Mouse (Mus musculus): ENCODE data around the gene B3galnt2. TPM values are rescaled to one million over a fixed set of nuclear protein-coding genes. Genes with fewer than 3 reads are reported as not detected.

Gene B3galnt2
- polyA plus RNA-seq, 1 experiment from 2014 or later = 40.4 TPM

DNA sequence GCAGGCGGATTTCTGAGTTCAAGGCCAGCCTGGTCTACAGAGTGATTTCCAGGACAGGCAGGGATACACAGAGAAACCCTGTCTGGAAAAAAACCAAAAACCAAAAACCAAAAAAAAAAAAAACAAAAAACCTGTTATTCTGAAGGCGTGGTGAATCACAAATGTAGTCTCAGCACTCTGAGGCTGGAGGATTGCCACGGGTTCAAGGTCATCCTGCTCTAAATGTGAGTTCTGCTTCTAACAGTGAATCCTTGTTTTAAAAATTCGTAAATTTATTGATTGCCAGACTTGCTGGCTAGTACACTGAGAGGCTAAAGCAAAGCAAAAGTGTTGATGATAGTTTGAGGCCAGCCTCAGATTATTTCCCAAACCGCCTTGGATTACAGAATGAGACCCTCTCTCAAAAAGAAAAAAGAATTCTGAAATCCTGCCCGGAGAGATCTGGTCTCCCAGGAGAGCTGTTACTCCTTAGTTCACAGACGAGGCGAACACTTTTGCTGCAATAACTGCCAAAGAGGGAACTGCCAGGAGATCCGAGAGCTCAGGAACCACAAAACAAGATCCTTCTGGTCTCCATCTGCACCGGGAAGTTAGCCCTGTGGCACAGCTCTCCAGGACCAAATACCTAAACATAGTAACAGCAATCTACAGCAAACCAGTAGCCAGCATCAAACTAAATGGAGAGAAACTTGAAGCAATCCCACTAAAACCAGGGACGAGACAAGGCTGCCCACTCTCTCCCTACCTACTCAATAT, 81.8 kb downstream of the B3galnt2 start:
- no peaks in the 10 kb centered on the region for H3K9me3 ChIP-seq (replicated peaks; ENCODE audit: control insufficient read depth, low read length)
- 89% methylated on average over 11 of the region's 11 CpGs for WGBS
- H3K4me2 ChIP-seq (ENCODE audit: low read depth, low read length) = no peak overlapping the region
- peaks cover 12% of the 10 kb centered on the region for H3K4me1 ChIP-seq (ENCODE audit: control insufficient read depth, insufficient read depth, low read length)
- no peak overlapping the region for H3K4me3 ChIP-seq (replicated peaks; ENCODE audit: low read length)
- H3K27ac ChIP-seq (ENCODE audit: low read length) = no peak overlapping the region
- ATAC-seq (ENCODE audit: insufficient read depth, low FRiP score) = no peak
- H3K36me3 ChIP-seq (ENCODE audit: control insufficient read depth, insufficient read depth, low read length) = no peaks in the 10 kb centered on the region
- no peak overlapping the region for H3K9ac ChIP-seq (ENCODE audit: low read length)
- no peaks in the 10 kb centered on the region for H3K27me3 ChIP-seq (ENCODE audit: control insufficient read depth, insufficient read depth, low read length)

DNA sequence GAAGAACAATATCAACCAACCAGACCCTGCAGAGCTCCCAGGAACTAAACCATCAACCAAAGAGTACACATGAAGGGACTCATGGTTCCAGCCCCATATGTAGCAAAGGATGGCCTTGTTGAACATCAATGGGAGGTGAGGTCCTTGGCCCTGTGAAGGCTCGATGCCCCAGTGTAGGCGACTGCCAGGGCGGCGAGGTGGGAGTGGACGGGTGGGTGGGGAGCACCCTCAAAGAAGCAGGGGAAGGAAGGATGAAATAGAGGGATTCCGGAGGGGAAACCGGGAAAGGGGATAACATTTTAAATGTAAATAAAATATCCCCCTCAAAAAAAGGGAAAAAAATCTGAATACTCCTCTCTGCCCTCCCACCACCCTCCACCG, 84.6 kb downstream of the B3galnt2 start:
- WGBS = under 1% methylated on average over 8 of the region's 8 CpGs
- no peaks in the 10 kb centered on the region for H3K27me3 ChIP-seq (ENCODE audit: control insufficient read depth, insufficient read depth, low read length)
- no peaks in the 10 kb centered on the region for H3K36me3 ChIP-seq (ENCODE audit: control insufficient read depth, insufficient read depth, low read length)
- peak overlapping the region; percentile 83 for H3K4me3 ChIP-seq (replicated peaks; ENCODE audit: low read length)
- H3K27ac ChIP-seq (ENCODE audit: low read length) = peak overlapping the region; percentile 97; the same call in 1 of the 2 replicates
- H3K9me3 ChIP-seq (replicated peaks; ENCODE audit: control insufficient read depth, low read length) = no peaks in the 10 kb centered on the region
- H3K4me2 ChIP-seq (ENCODE audit: low read depth, low read length) = peak overlapping the region; percentile 90
- no peak for ATAC-seq (ENCODE audit: insufficient read depth, low FRiP score)
- peaks cover 12% of the 10 kb centered on the region for H3K4me1 ChIP-seq (ENCODE audit: control insufficient read depth, insufficient read depth, low read length)
- H3K9ac ChIP-seq (ENCODE audit: low read length) = peak overlapping the region; percentile 94

DNA sequence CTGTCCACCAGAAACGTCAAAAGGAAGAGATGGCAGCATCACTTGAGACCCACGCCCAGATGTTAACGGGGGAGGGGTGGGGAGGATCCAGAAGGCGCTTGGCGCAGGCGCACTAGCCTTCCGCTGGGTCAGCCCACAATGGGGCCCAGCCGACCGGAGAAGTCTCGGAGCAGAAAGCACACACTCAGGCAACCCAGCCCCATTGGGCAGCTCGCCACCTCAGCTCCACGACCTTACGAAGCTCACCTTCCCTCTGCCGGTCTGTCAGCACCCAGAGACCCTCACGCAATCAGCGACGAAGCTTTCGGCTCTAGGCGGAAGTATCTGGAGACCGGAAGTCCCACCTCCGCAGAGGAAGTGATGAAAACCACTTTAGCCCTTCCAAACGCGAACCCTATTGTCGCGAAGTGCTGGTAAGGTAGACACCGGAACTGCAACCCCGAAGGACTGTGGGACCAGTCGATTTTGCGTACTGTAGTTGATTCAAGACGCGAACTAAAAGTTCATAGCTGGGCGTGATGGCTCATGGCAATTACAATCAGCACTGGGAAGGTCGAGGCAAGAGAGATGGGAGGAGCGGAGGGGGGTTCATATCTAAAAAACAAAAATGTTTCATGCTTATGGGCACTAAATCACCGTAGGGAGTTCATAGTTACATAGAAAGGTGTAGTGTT, 85.2 kb downstream of the B3galnt2 start, which contains the start of gene Tbce:
Tbce (minus strand) TSS at position 347 of the 674 bp plus-strand sequence.
- H3K27ac ChIP-seq (ENCODE audit: low read length) = peak within 1 kb of the TSS; percentile 97
- H3K9me3 ChIP-seq (replicated peaks; ENCODE audit: control insufficient read depth, low read length) = no peaks in the 10 kb centered on the region
- peak within 1 kb of the TSS; percentile 94 for H3K9ac ChIP-seq (ENCODE audit: low read length)
- WGBS = under 1% methylated on average over 35 of the region's 35 CpGs
- peaks cover 12% of the 10 kb centered on the region for H3K4me1 ChIP-seq (ENCODE audit: control insufficient read depth, insufficient read depth, low read length)
- H3K4me2 ChIP-seq (ENCODE audit: low read depth, low read length) = peak within 1 kb of the TSS; percentile 90
- ATAC-seq (ENCODE audit: insufficient read depth, low FRiP score) = peak; percentile 96
- no peaks in the 10 kb centered on the region for H3K27me3 ChIP-seq (ENCODE audit: control insufficient read depth, insufficient read depth, low read length)
- peak within 1 kb of the TSS; percentile 83 for H3K4me3 ChIP-seq (replicated peaks; ENCODE audit: low read length)
- H3K36me3 ChIP-seq (ENCODE audit: control insufficient read depth, insufficient read depth, low read length) = no peaks in the 10 kb centered on the region

DNA sequence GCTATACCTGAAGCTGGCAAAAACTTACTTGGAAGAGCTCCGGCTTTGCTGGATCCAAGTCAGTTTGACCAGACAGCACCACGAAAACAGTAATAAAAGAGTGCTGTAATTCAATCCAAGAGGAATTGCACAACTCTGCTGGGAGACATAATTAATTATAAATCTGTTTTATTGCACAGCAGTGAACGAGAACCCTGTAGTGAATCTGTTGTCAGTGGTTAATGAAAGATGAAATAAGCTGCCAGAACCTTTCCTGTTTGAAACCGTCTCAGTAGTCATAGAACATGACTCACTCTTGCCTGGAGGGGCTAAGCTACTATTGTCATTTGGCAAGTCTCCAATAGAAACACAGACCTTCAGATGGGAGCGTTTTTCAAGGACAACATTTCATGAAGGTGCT, 85.9 kb downstream of the B3galnt2 start:
- peak overlapping the region; percentile 97 for H3K27ac ChIP-seq (ENCODE audit: low read length)
- peak; percentile 6; the same call in 1 of the 2 replicates for ATAC-seq (ENCODE audit: insufficient read depth, low FRiP score)
- H3K4me3 ChIP-seq (replicated peaks; ENCODE audit: low read length) = peak overlapping the region; percentile 83
- peak overlapping the region; percentile 60 for H3K9ac ChIP-seq (ENCODE audit: low read length)
- WGBS = 21% methylated on average over 5 of the region's 5 CpGs
- peaks cover 12% of the 10 kb centered on the region for H3K4me1 ChIP-seq (ENCODE audit: control insufficient read depth, insufficient read depth, low read length)
- H3K9me3 ChIP-seq (replicated peaks; ENCODE audit: control insufficient read depth, low read length) = no peaks in the 10 kb centered on the region
- peak overlapping the region; percentile 90 for H3K4me2 ChIP-seq (ENCODE audit: low read depth, low read length)
- H3K27me3 ChIP-seq (ENCODE audit: control insufficient read depth, insufficient read depth, low read length) = no peaks in the 10 kb centered on the region
- no peaks in the 10 kb centered on the region for H3K36me3 ChIP-seq (ENCODE audit: control insufficient read depth, insufficient read depth, low read length)

DNA sequence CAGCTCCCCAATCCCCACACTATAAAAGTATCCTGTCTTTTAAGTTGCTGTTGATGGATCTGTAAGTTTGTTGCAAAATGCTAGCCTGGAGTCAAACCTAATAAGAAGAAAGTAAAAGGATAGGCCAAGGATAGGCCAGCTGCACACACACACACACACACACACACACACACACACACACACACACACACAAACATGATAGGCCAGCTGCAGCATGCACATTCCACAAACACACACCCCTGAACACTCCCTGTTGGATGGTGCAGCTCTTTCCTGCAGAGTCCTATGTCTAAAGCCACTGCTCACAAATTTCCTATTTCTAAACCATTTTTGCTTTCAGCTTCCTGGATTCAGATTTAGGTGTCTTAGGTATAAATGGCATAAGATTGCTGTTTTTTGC, 89.6 kb downstream of the B3galnt2 start:
- Histone ChIP-seq H3K27ac (ENCODE audit: low read length) (no peak overlapping the region), H3K4me1 (ENCODE audit: control insufficient read depth, insufficient read depth, low read length) (peaks cover 6% of the 10 kb centered on the region), H3K9ac (ENCODE audit: low read length) (no peak overlapping the region), H3K36me3 (ENCODE audit: control insufficient read depth, insufficient read depth, low read length) (peaks cover 8% of the 10 kb centered on the region; the same call in 1 of the 2 replicates), H3K27me3 (ENCODE audit: control insufficient read depth, insufficient read depth, low read length) (no peaks in the 10 kb centered on the region), H3K4me3 (replicated peaks; ENCODE audit: low read length) (no peak overlapping the region), H3K9me3 (replicated peaks; ENCODE audit: control insufficient read depth, low read length) (no peaks in the 10 kb centered on the region), H3K4me2 (ENCODE audit: low read depth, low read length) (no peak overlapping the region)
- no peak for ATAC-seq (ENCODE audit: insufficient read depth, low FRiP score)

DNA sequence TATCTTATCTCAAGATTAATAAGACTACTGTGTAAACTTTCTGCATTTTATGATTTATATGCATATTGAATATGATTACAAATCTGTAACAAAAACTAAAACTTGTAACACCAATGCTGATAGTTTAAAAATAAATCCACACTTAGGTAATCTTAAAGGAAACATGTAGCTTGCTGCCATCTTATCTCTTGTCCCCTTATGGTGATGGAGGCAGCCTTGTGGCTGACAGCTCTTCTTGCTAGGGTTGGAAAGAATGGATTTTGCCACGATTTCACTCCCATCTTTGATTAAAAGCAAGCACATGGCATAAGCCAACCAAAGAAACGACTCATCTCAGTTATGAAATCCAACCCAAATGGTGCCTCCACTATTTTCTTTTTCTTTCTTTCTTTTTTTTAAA, 90.3 kb downstream of the B3galnt2 start:
- Histone ChIP-seq H3K4me1 (ENCODE audit: control insufficient read depth, insufficient read depth, low read length) (peaks cover 6% of the 10 kb centered on the region), H3K9me3 (replicated peaks; ENCODE audit: control insufficient read depth, low read length) (no peaks in the 10 kb centered on the region), H3K27me3 (ENCODE audit: control insufficient read depth, insufficient read depth, low read length) (no peaks in the 10 kb centered on the region), H3K27ac (ENCODE audit: low read length) (no peak overlapping the region), H3K36me3 (ENCODE audit: control insufficient read depth, insufficient read depth, low read length) (peaks cover 14% of the 10 kb centered on the region), H3K4me3 (replicated peaks; ENCODE audit: low read length) (no peak overlapping the region), H3K4me2 (ENCODE audit: low read depth, low read length) (no peak overlapping the region), H3K9ac (ENCODE audit: low read length) (no peak overlapping the region)
- WGBS = 62% methylated on average over 2 of the region's 2 CpGs
- no peak for ATAC-seq (ENCODE audit: insufficient read depth, low FRiP score)

Other genes starting within 250 kb of the B3galnt2 start
- gene Gng4, start 170.4 kb upstream of the B3galnt2 start, polyA plus RNA-seq (2015; fragmentation: Nextera tagmentation; extraction: Ambion mirVana) = 2.7 and 3.1 TPM in 2 replicates
- gene Tbce, start 85.2 kb downstream of the B3galnt2 start, polyA plus RNA-seq (2015; fragmentation: Nextera tagmentation; extraction: Ambion mirVana) = 52.6 and 58.9 TPM in 2 replicates
- 53.2 and 54.8 TPM in 2 replicates for gene Arid4b, start 108.8 kb downstream of the B3galnt2 start, polyA plus RNA-seq (2015; fragmentation: Nextera tagmentation; extraction: Ambion mirVana)
- gene Ggps1, start 109.0 kb downstream of the B3galnt2 start, polyA plus RNA-seq (2015; fragmentation: Nextera tagmentation; extraction: Ambion mirVana) = 45.0 and 45.6 TPM in 2 replicates

All from stomach, embryonic 16.5 days (tissue).